Mouse (Mus musculus) heart, embryonic 15.5 days (tissue): ENCODE measurements at regions not wholly inside any gene's neighbourhood (a gene's known extent, or its start where the extent isn't known, plus 50 kb on each side); places are given as distances from the start of the nearest gene placed in this dataset.
A peak's percentile ranks its signal among the peaks of the same experiment; 100 is the strongest.

Experiments
- ATAC-seq: fragments of 200-750 bp; cut with Nextera tagmentation; replicated peaks from 2 replicates; pipeline ENCODE4 v1.8.0; 2017; ENCODE audit warnings: low read depth, moderate TSS enrichment; ENCODE audit not compliant: insufficient number of reproducible peaks, insufficient read depth, low FRiP score
- H3K27ac ChIP-seq: fragments of 300-500 bp; sonication (generic); 2 replicates; pipeline ENCODE4 v1.5.1; 2015; ENCODE audit warnings: mild to moderate bottlenecking, inconsistent platforms
- H3K27me3 ChIP-seq: fragments of 300-500 bp; sonication (generic); 2 replicates; pipeline ENCODE4 v1.6.1; 2015; ENCODE audit warnings: inconsistent platforms
- H3K36me3 ChIP-seq: fragments of 300-500 bp; sonication (generic); 2 replicates; pipeline ENCODE4 v1.6.1; 2015; ENCODE audit warnings: mild to moderate bottlenecking, inconsistent platforms
- H3K4me1 ChIP-seq: fragments of 300-500 bp; sonication (generic); replicated peaks from 2 replicates; pipeline ENCODE4 v1.6.1; 2015; ENCODE audit warnings: inconsistent platforms
- H3K4me2 ChIP-seq: fragments of 300-500 bp; sonication (generic); 2 replicates; pipeline ENCODE4 v1.6.1; 2015; ENCODE audit warnings: inconsistent platforms, mild to moderate bottlenecking, moderate library complexity
- H3K4me3 ChIP-seq: fragments of 300-500 bp; sonication (generic); 2 replicates; pipeline ENCODE4 v1.5.1; 2015; ENCODE audit warnings: mild to moderate bottlenecking, inconsistent platforms
- H3K9ac ChIP-seq: fragments of 300-500 bp; sonication (generic); 2 replicates; pipeline ENCODE4 v1.6.1; 2015; ENCODE audit warnings: mild to moderate bottlenecking, inconsistent platforms
- H3K9me3 ChIP-seq: fragments of 300-500 bp; sonication (generic); replicated peaks from 2 replicates; pipeline ENCODE4 v1.6.1; 2016; ENCODE audit warnings: inconsistent platforms
- WGBS: fragments of 180-500 bp; shearing (Covaris S2); methylation state at CpG from one replicate; pipeline ENCODE4 v1.1.7; 2015; ENCODE audit warnings: mixed read lengths; 5-methylcytosine and 5-hydroxymethylcytosine counted together

GRCm38 (mm10) chr3:100747421-100748308 is 62.4 kb upstream of the Man1a2 start:
- Histone ChIP-seq H3K27me3 (no peaks in the 10 kb centered on the region), H3K27ac (peak overlapping the region; percentile 74), H3K4me3 (no peak overlapping the region), H3K36me3 (no peaks in the 10 kb centered on the region), H3K4me2 (0 out of 2 replicates have a peak overlapping the region, but pooled peaks have one; percentile 11), H3K9ac (no peak overlapping the region), H3K4me1 (peaks cover 5% of the 10 kb centered on the region), H3K9me3 (no peaks in the 10 kb centered on the region)
- 39% methylated on average over 15 of the region's 15 CpGs for WGBS
- ATAC-seq: peak; percentile 91

GRCm38 (mm10) chr3:100737660-100738059 is 52.4 kb upstream of the Man1a2 start:
- H3K4me2 ChIP-seq: no peak overlapping the region
- H3K9me3 ChIP-seq: no peaks in the 10 kb centered on the region
- 83% methylated on average over 7 of the region's 7 CpGs for WGBS
- H3K27ac ChIP-seq: no peak overlapping the region
- no peak overlapping the region for H3K9ac ChIP-seq
- H3K4me1 ChIP-seq: 0 out of 2 replicates have a peak, but pooled peaks cover 3% of the 10 kb centered on the region
- no peak overlapping the region for H3K4me3 ChIP-seq
- H3K36me3 ChIP-seq: no peaks in the 10 kb centered on the region
- H3K27me3 ChIP-seq: no peaks in the 10 kb centered on the region
- ATAC-seq: no peak

- 79% methylated on average over 3 of the region's 3 CpGs for WGBS
- H3K9ac ChIP-seq: no peak overlapping the region
These were observed 51.2 kb upstream of the Man1a2 start for GRCm38 (mm10) chr3:100736539-100736938.

More at GRCm38 (mm10) chr3:100736539-100736938, 51.2 kb upstream of the Man1a2 start:
- H3K27me3 ChIP-seq: no peaks in the 10 kb centered on the region
- H3K4me2 ChIP-seq: no peak overlapping the region
- H3K27ac ChIP-seq: no peak overlapping the region
- no peak overlapping the region for H3K4me3 ChIP-seq
- no peak for ATAC-seq
- H3K4me1 ChIP-seq: 0 out of 2 replicates have a peak, but pooled peaks cover 3% of the 10 kb centered on the region
- no peaks in the 10 kb centered on the region for H3K36me3 ChIP-seq
- H3K9me3 ChIP-seq: no peaks in the 10 kb centered on the region
